Mouse (Mus musculus): ENCODE data around the gene Fkbp10. TPM values are rescaled to one million over a fixed set of nuclear protein-coding genes. Genes with fewer than 3 reads are reported as not detected.

Gene Fkbp10
- polyA plus RNA-seq, 1 experiment from 2014 or later, result 0.10 TPM

GRCm38 (mm10) chr11:100382682-100383081 lies 32.8 kb upstream of the Fkbp10 start:
- ATAC-seq (no peak), DNase-seq (ENCODE audit: low read depth, low spot score) (no peak)
- ChIA-PET POLR2A (no interaction called here), CTCF (no interaction called here)
- in situ Hi-C loops (cut with MboI; ENCODE audit: low pct_unique_long_range_greater_than_20kb), result no loop called here
- no peak for TF ChIP-seq CTCF (IDR thresholded peaks at IDR 0.05)
- no peaks in the 10 kb centered on the region for H3K27me3 ChIP-seq

DNA sequence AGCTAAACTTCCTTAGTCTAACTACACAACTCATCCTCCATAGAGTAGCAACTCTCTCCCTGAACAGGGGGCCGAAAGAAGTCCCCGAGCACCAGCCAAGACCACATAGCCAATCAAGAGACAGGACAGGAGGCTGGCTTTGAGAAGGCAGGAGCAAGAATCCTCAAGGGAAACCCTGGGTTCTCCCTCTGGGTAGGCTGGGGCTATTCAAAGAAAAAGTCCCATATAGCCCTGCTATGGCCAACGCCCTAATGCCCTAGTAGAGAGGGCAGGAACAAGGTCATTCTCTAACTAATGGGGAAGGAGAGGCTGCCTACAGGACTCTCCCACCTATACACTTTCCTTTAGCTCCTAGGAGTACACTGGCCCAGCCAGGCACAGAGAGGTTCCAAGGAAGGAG lies 30.5 kb upstream of the Fkbp10 start:
- DNase-seq (ENCODE audit: low read depth, low spot score), result no peak
- TF ChIP-seq CTCF (IDR thresholded peaks at IDR 0.05), result no peak
- POLR2A ChIA-PET, result no interaction called here
- CTCF ChIA-PET, result interaction anchor here (0.6 to 0.9 kb wide), 2 partner anchors 15 to 23 kb away, joined by 3 to 4 read pairs; no protein-coding TSS in a partner anchor
- H3K27me3 ChIP-seq, result no peaks in the 10 kb centered on the region
- in situ Hi-C loops (cut with MboI; ENCODE audit: low pct_unique_long_range_greater_than_20kb), result no loop called here
- no peak for ATAC-seq

GRCm38 (mm10) chr11:100386586-100386985 lies 28.9 kb upstream of the Fkbp10 start:
- ChIA-PET POLR2A (no interaction called here), CTCF (no interaction called here)
- TF ChIP-seq CTCF (IDR thresholded peaks at IDR 0.05), result no peak
- ATAC-seq (no peak), DNase-seq (ENCODE audit: low read depth, low spot score) (no peak)
- H3K27me3 ChIP-seq, result no peaks in the 10 kb centered on the region
- in situ Hi-C loops (cut with MboI; ENCODE audit: low pct_unique_long_range_greater_than_20kb), result no loop called here

GRCm38 (mm10) chr11:100387111-100387510 lies 28.4 kb upstream of the Fkbp10 start:
- DNase-seq (ENCODE audit: low read depth, low spot score), result no peak
- H3K27me3 ChIP-seq, result no peaks in the 10 kb centered on the region
- no peak for ATAC-seq
- no peak for TF ChIP-seq CTCF (IDR thresholded peaks at IDR 0.05)
- ChIA-PET POLR2A (interaction anchor here (0.9 kb wide), 1 partner anchor 16 kb away, joined by 3 read pairs; no protein-coding TSS in a partner anchor), CTCF (no interaction called here)
- in situ Hi-C loops (cut with MboI; ENCODE audit: low pct_unique_long_range_greater_than_20kb), result no loop called here

DNA sequence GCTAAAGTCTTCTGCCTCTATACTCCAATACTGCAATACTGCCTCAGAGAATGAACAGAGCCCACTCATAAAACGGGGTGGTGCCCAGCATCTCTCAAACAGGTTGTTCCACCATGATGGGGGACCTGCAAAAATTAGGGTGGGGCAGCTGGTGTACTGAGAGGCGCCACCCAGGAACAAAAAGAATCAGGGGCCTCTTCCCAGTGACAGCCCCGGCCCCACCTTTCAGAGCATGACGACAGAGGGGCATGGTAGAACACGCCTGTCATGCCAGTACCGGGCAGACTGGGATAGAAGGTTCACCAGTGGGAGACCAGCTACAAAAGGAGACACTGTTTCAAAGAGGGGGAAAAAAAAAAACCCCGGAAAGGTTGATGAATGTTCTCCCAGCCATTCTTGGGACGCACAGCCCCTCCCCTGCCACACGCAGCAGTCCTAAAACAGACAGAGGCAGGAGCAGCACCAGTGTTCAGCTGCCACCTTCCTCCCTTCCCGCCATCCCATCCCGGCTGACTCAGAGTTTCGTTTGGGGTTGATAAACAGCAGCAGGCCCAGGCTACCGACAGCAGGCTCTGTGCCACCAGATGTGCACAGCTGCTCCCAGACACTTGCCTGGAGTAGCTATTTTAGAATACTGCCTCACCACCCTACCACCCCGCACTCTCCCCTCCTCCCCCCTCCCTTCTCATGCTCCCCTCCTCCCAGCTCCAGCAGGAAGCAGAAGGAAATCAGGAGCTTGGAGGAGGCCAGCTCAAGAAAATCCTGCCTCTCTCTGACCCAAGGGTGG lies 27.7 kb upstream of the Fkbp10 start:
- in situ Hi-C loops (cut with MboI; ENCODE audit: low pct_unique_long_range_greater_than_20kb), result no loop called here
- no peaks in the 10 kb centered on the region for H3K27me3 ChIP-seq
- ChIA-PET POLR2A (interaction anchor here (0.9 kb wide), 1 partner anchor 17 kb away, joined by 3 read pairs; no protein-coding TSS in a partner anchor), CTCF (no interaction called here)
- DNase-seq (ENCODE audit: low read depth, low spot score) (no peak), ATAC-seq (no peak)
- no peak for TF ChIP-seq CTCF (IDR thresholded peaks at IDR 0.05)

DNA sequence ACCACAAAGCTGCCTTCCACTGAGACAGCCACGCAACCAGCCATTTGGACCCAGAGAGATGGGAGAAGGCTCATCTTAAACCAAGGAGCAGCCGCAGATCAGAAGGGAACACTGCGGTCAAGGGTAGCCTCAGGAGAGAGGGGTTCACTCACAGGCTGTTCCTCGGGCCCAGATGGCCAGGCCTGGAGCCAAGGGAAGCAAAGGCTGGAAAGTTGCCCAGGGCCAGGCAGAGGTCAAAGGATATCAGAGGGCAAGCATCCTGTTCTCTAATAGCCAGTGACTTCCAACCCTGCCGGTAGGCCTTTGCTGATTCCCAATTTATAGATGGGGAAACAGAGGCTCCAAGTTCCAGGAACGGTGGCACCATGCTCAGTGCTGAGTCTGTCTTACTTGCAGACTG lies 26.9 kb upstream of the Fkbp10 start:
- in situ Hi-C loops (cut with MboI; ENCODE audit: low pct_unique_long_range_greater_than_20kb), result no loop called here
- H3K27me3 ChIP-seq, result no peaks in the 10 kb centered on the region
- ChIA-PET POLR2A (no interaction called here), CTCF (no interaction called here)
- ATAC-seq (no peak), DNase-seq (ENCODE audit: low read depth, low spot score) (no peak)
- TF ChIP-seq CTCF (IDR thresholded peaks at IDR 0.05), result no peak

- ATAC-seq, result no peak
- H3K27me3 ChIP-seq, result no peaks in the 10 kb centered on the region
- DNase-seq (ENCODE audit: low read depth, low spot score), result no peak
- POLR2A ChIA-PET, result no interaction called here
- CTCF ChIA-PET, result interaction anchor here (1.6 kb wide), 1 partner anchor 14 kb away, joined by 3 read pairs; no protein-coding TSS in a partner anchor
- in situ Hi-C loops (cut with MboI; ENCODE audit: low pct_unique_long_range_greater_than_20kb), result no loop called here
- TF ChIP-seq CTCF (IDR thresholded peaks at IDR 0.05), result no peak
These were observed 25.5 kb upstream of the Fkbp10 start for GRCm38 (mm10) chr11:100389931-100390445.

- in situ Hi-C loops (cut with MboI; ENCODE audit: low pct_unique_long_range_greater_than_20kb), result no loop called here
- no peaks in the 10 kb centered on the region for H3K27me3 ChIP-seq
- TF ChIP-seq CTCF (IDR thresholded peaks at IDR 0.05), result no peak
- ChIA-PET POLR2A (interaction anchor here (1.1 kb wide), 1 partner anchor 10 kb away, joined by 3 read pairs; no protein-coding TSS in a partner anchor), CTCF (interaction anchor here (1.1 to 1.6 kb wide), 2 partner anchors 17 to 120 kb away, joined by 3 to 6 read pairs; no protein-coding TSS in a partner anchor)
- DNase-seq (ENCODE audit: low read depth, low spot score), result no peak
- no peak for ATAC-seq
These were observed 24.2 kb upstream of the Fkbp10 start for GRCm38 (mm10) chr11:100391081-100391883.

DNA sequence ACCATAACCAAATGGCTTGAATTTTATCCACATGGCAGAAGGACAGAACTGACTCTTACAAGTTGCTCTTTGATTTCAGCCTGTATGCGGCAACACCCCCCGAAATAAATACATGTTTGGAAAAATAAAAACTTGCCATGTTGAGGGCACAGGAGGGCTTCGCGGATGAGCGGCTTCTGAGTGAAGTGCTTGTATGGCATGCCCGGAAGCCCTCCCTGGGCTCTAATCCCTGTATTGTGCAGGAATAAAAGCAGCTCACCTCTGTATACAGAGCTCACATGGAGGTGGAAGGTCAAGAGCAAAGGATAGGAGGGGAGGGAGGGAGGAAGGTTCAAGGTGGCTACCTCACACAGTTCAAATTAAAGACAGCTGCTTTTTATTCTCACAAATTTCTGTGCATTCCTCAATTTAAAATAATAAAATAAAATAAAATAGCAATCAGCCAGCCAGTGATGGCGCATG lies 23.6 kb upstream of the Fkbp10 start:
- DNase-seq (ENCODE audit: low read depth, low spot score) (no peak), ATAC-seq (no peak)
- H3K27me3 ChIP-seq, result no peaks in the 10 kb centered on the region
- TF ChIP-seq CTCF (IDR thresholded peaks at IDR 0.05), result no peak
- ChIA-PET POLR2A (no interaction called here), CTCF (interaction anchor here (1.1 to 1.6 kb wide), 3 partner anchors 16 to 119 kb away, joined by 3 to 6 read pairs (median 3); no protein-coding TSS in a partner anchor)
- in situ Hi-C loops (cut with MboI; ENCODE audit: low pct_unique_long_range_greater_than_20kb), result no loop called here

- POLR2A ChIA-PET, result no interaction called here
These were observed 22.5 kb upstream of the Fkbp10 start for GRCm38 (mm10) chr11:100392958-100393357.

More at GRCm38 (mm10) chr11:100392958-100393357, 22.5 kb upstream of the Fkbp10 start:
- in situ Hi-C loops (cut with MboI; ENCODE audit: low pct_unique_long_range_greater_than_20kb), result no loop called here
- CTCF ChIA-PET, result interaction anchor here (1.4 kb wide), 1 partner anchor 45 kb away, joined by 3 read pairs; no protein-coding TSS in a partner anchor
- H3K27me3 ChIP-seq, result no peaks in the 10 kb centered on the region
- DNase-seq (ENCODE audit: low read depth, low spot score) (no peak), ATAC-seq (no peak)
- no peak for TF ChIP-seq CTCF (IDR thresholded peaks at IDR 0.05)
